Mouse (Mus musculus): ENCODE measurements around the gene Rpl35. TPM values are rescaled to one million over a fixed set of nuclear protein-coding genes. Genes with fewer than 3 reads are reported as not detected.

The Rpl35 gene
- total RNA-seq, 2 experiments from 2014 or later: 461 to 462 TPM

DNA sequence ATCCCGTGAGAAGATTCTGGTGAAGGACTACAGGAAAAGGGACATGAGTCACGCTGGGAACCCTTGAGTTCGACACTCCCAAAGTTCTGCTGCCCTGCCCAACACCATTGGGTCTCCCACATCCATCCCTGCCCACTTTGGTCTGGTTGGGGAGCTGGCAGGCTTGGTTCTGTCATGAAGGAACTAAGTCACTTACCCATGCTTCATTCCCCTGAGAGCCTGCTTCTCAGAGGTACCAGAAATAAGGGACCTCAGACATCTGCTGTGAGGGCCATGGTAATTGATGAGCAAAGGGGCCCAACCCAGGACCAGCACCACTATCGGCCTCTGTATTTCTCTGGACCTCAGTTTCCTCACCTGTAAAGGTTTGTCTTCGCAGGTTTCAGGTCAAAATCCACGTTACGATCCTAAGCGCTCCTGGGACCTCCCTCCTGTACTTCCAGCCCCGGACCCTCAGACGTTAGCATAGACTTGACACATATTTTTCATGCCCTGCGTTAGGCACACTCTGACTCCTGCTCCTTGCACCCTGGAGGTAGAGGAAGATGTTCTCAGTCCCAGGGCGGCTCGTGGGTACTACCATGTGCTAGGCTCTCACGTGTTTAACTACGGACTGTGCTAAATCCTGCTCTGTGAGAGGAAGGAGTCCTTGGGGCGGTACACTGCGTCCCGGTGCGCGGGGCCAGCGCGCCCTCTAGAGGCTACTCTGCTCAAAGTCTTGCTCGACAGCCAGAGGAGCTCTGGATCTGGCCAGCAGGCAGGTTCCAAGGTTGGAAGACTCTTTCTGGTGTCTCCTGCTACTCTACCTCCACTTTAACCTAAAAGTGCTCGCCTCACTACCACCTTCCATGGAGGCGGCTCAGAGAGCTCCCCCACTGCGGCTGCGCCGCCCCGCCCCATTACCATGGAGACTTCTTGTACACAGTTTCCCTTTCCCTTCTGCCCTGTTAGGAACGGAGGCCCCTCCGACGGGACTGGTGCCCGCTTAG is 7.7 kb downstream of the Rpl35 start, which contains the start of gene Wdr38:
Wdr38 (plus strand) TSS at position 91 of the 989 bp plus-strand sequence.
- DNase-seq: peak; percentile 92 to 94

DNA sequence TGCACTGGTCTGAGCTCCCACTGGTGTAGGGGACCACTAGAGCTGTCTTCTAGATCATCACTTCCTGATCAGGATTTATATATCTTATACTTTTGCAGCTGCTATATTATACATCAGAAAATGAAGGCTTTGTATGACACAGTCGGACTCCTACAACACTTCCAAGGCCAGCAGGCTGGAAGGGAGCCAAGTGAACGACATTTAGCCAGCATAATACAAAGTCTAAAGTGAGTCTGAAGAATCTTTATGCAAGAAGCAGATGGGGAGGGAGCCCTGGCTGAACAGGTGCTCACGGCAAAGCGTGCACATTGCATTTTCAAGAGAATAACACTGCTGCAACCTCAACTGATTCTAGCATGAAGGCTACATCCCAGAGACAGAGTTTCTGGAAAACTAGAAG is 13.0 kb downstream of the Rpl35 start:
- DNase-seq: peak; percentile 83 to 84

DNA sequence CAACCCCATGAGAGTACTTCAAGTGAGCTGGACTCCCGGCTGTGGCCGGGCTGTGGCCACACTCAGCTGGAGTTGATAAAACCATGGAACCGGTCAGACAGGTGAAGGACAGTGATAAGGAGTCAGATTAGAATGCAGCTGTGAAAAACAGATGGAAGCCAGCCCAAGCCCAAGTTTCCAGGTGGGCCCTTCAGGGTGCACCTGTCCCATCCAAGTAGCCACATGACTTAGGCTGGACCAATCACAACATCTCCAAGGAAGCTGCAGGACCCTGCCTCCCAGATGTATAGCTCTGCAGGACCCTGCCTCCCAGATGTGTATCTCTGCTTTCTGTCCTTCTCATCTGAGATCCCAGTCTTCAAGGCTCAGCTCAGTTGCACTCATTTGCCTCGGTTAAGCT is 13.4 kb downstream of the Rpl35 start:
- no peak for DNase-seq

DNA sequence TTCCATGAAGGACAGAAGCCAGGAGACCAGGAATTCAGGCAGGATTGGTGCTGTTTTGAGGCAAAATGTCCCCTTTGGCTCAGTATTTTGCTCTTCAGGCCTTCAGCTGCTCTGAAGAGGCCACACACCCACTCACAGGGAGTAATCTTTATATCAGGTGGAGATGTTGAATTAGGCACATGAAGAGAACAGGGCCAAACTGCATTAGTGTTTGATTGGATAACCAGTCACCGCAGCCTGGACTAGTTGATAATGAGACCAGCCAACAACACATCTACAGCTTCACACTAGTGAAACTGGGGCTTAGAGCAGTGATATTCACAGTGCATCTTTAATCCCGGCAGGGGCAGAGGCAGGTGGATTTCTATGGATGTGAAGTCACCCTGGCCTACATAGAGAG is 16.5 kb downstream of the Rpl35 start:
- no peak for DNase-seq

- peak in 1 of 2 experiments; percentile 40 for DNase-seq
Measured at GRCm38 (mm10) chr2:38987803-38988510, 17.5 kb downstream of the Rpl35 start.

- DNase-seq: no peak
Measured at GRCm38 (mm10) chr2:38987371-38987770, 18.1 kb downstream of the Rpl35 start.

GRCm38 (mm10) chr2:38986580-38986979 is 18.8 kb downstream of the Rpl35 start:
- peak in 1 of 2 experiments; percentile 51 for DNase-seq

GRCm38 (mm10) chr2:38983456-38983855 is 22.0 kb downstream of the Rpl35 start:
- no peak for DNase-seq

DNA sequence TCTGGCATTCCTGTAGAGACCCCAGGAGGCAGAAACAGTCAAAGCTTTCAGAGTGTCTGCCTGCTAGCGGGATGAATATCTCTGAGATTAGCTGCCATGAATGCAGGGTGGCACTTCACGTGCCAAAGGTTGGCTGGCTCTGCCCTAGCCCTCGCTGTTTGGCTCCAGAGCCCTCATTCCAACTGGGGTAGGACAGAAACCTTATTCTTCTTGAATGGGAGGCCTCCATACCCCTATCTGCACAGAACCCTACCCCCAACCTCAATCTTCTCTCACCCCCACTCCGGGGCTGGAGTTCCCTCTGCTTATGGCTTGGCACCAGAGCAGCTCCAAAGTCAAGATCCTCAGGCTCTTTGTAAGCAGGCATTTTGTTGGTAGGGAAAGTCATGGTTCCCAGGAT is 27.6 kb downstream of the Rpl35 start:
- no peak for DNase-seq

- no peak for DNase-seq
Measured at GRCm38 (mm10) chr2:38975941-38976805, 29.3 kb downstream of the Rpl35 start.

GRCm38 (mm10) chr2:38975181-38975580 is 30.2 kb downstream of the Rpl35 start:
- no peak for DNase-seq

- DNase-seq: peak; percentile 60 to 61
Measured at GRCm38 (mm10) chr2:38974171-38974570, 31.3 kb downstream of the Rpl35 start.

GRCm38 (mm10) chr2:38973701-38974100 is 31.7 kb downstream of the Rpl35 start:
- DNase-seq: peak; percentile 68 to 76

- no peak for DNase-seq
Measured at GRCm38 (mm10) chr2:38973223-38973622, 32.2 kb downstream of the Rpl35 start.

GRCm38 (mm10) chr2:38970057-38970456 is 35.4 kb downstream of the Rpl35 start:
- DNase-seq: no peak

DNA sequence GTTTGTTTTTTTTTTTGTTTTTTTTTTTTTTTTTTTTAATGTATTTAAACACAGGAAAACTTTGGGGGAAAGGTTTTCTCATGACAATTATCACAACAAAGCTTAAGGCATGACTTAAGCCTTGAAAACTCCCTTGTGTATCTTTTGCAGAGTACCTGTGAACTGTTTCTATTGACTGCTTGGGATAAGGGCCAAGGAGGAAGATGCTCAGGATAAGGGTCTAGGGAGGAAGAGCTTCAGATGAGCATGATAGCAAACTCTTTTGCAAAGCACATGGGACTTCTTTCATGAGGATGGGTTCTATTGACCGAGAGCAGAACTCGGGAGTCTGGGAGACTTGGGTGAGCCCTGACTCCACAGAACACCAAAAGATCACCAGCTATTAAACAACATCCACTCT is 35.8 kb downstream of the Rpl35 start:
- no peak for DNase-seq

DNA sequence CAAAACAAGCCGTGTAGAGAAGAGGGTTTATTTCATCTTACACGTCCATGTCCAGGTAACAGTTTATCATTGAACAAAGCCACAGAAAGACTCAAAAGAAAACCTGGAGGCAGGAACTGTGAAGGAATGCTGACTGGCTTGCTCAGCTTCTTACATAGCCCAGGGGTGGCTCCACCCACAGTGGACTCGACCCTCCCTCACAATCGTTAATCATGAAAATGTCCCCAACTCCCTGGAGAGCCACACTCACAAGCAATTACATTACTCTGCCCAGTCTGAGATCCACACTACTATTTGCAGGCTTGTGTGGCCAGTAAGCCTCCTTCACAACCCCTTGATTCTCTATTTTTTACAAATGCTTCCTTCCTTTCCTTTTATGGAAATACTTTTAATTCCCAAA is 41.2 kb downstream of the Rpl35 start:
- DNase-seq: no peak

GRCm38 (mm10) chr2:38957671-38958223 is 47.7 kb downstream of the Rpl35 start:
- DNase-seq: no peak

DNA sequence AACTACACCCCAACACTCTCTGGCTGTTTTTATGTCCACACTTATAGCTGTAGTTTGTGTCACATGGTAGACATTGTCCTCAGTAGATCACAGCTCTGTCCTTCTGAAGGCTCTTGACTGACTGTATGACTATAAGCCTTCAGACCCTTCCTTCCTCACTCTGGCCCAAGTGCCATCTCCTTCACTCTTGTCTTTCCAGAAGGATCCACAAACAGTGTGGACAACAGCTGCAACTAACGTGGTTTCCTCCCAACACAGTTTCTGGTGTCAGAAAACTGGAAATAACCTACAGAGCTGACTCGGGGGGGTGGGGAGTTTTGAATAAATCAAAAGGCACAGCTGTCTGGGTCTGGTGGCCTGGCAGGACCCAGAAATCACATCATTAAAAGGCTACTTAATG is 49.4 kb downstream of the Rpl35 start:
- no peak for DNase-seq

GRCm38 (mm10) chr2:38953152-38953883 is 52.1 kb downstream of the Rpl35 start:
- peak; percentile 89 to 91 for DNase-seq
